In genomic region chr4:57263061-57263685, GRCm38 (mm10) we compare ENCODE assay signal across 8 mouse cellular contexts. TPM values are rescaled to one million over a fixed set of nuclear protein-coding genes. Genes with fewer than 3 reads are reported as not detected.
A peak's percentile ranks its signal among the peaks of the same experiment; 100 is the strongest.
DNase-seq lines count a peak whose midpoint lies in the region; ATAC-seq and TF ChIP-seq lines count a peak whose summit lies in the region.

No protein-coding gene starts in this region.

- no peak for ATAC-seq in intestine, postnatal 0 days
- ATAC-seq in intestine, embryonic 16.5 days = no peak

- TF ChIP-seq POLR2A in MEL (IDR thresholded peaks at IDR 0.05; ENCODE audit: control insufficient read depth in 1 of 2, insufficient read depth in 1 of 2, low read depth in 1 of 2, low read length in 2 of 2, poor library complexity in 1 of 2) = no peak

- H3K27ac ChIP-seq in intestine, postnatal 0 days (ENCODE audit: low read depth, low read length) = no peak overlapping the region
- no peak overlapping the region for H3K27ac ChIP-seq in intestine, embryonic 16.5 days (ENCODE audit: low read length)
- H3K27ac ChIP-seq in MEL (ENCODE audit: control insufficient read depth, low read depth, low read length) = no peak overlapping the region

- H3K36me3 ChIP-seq in intestine, postnatal 0 days (ENCODE audit: control insufficient read depth, insufficient read depth) = peaks cover 23% of the 10 kb centered on the region; the same call in 1 of the 2 replicates
- peaks cover 8% of the 10 kb centered on the region; the same call in 1 of the 2 replicates for H3K36me3 ChIP-seq in intestine, embryonic 16.5 days (ENCODE audit: control insufficient read depth, insufficient read depth, low read length)
- no peaks in the 10 kb centered on the region for H3K36me3 ChIP-seq in MEL (ENCODE audit: control insufficient read depth in 1 of 2, insufficient read depth in 2 of 2, low read length in 2 of 2)

- no peak overlapping the region for H3K4me3 ChIP-seq in intestine, postnatal 0 days (ENCODE audit: low read depth, low read length)
- H3K4me3 ChIP-seq in intestine, embryonic 16.5 days (ENCODE audit: low read length) = no peak overlapping the region
- no peak overlapping the region for H3K4me3 ChIP-seq in MEL (ENCODE audit: control insufficient read depth in 1 of 2, insufficient read depth in 1 of 2, low read depth in 2 of 2, low read length in 2 of 2)

- no peaks in the 10 kb centered on the region for H3K9me3 ChIP-seq in intestine, postnatal 0 days (ENCODE audit: control insufficient read depth)
- no peaks in the 10 kb centered on the region for H3K9me3 ChIP-seq in intestine, embryonic 16.5 days (ENCODE audit: control insufficient read depth, low read length)
- H3K9me3 ChIP-seq in MEL (replicated peaks; ENCODE audit: insufficient read depth, low read length) = no peaks in the 10 kb centered on the region

- WGBS in intestine, postnatal 0 days = 83% methylated on average over 8 of the region's 8 CpGs
- 79% methylated on average over 8 of the region's 8 CpGs for WGBS in intestine, embryonic 16.5 days

- DNase-seq in 416B (ENCODE audit: low read depth) (peak; percentile 86), MEL (ENCODE audit: low read depth, low spot score) (peak; percentile 45)
- DNase-seq in gastrocnemius, postnatal 25 days = peak; percentile 74
- peak; percentile 59 for DNase-seq in retina, embryonic 14.5 days (ENCODE audit: low spot score)
- no peak for DNase-seq in urinary bladder, postnatal 10 days (ENCODE audit: low spot score)
- DNase-seq in heart, adult 9 months (ENCODE audit: low spot score in 2 of 2) = no peak

- no peak for TF ChIP-seq EP300 in MEL (IDR thresholded peaks at IDR 0.05; ENCODE audit: low read depth in 1 of 2, low read length in 2 of 2)

- peak; percentile 38 for TF ChIP-seq RAD21 in MEL (IDR thresholded peaks at IDR 0.05; ENCODE audit: low read depth, low read length)

- TF ChIP-seq CTCF in intestine, postnatal 0 days (IDR thresholded peaks at IDR 0.05; ENCODE audit: low read depth) = peak; percentile 78
- TF ChIP-seq CTCF in MEL (IDR thresholded peaks at IDR 0.05 in 2 of 3, conservative IDR thresholded peaks at IDR 0.05 in 1 of 3; ENCODE audit: control insufficient read depth in 1 of 3, insufficient read depth in 1 of 3, low read depth in 2 of 3, low read length in 3 of 3, poor library complexity in 1 of 3, severe bottlenecking in 1 of 3) = peak; percentile 51 to 65 (median 53)

- H3K9ac ChIP-seq in intestine, postnatal 0 days (ENCODE audit: low read depth, low read length) = no peak overlapping the region
- no peak overlapping the region for H3K9ac ChIP-seq in intestine, embryonic 16.5 days (ENCODE audit: low read depth, low read length)
- no peak overlapping the region for H3K9ac ChIP-seq in MEL (ENCODE audit: control insufficient read depth, low read depth, low read length, poor library complexity, severe bottlenecking)

- no peaks in the 10 kb centered on the region for H3K4me1 ChIP-seq in intestine, postnatal 0 days (replicated peaks; ENCODE audit: control insufficient read depth, insufficient read depth, low read length)
- H3K4me1 ChIP-seq in intestine, embryonic 16.5 days (ENCODE audit: control insufficient read depth, insufficient read depth, low read length) = peaks cover 5% of the 10 kb centered on the region; the same call in 1 of the 2 replicates
- H3K4me1 ChIP-seq in MEL (ENCODE audit: control insufficient read depth in 1 of 2, insufficient read depth in 2 of 2, low read length in 2 of 2) = no peaks in the 10 kb centered on the region

- no peak overlapping the region for H3K4me2 ChIP-seq in intestine, postnatal 0 days (replicated peaks; ENCODE audit: low read depth)
- no peak overlapping the region for H3K4me2 ChIP-seq in intestine, embryonic 16.5 days (ENCODE audit: low read depth, low read length)

- no peaks in the 10 kb centered on the region for H3K79me2 ChIP-seq in MEL (ENCODE audit: control insufficient read depth, insufficient read depth, low read length, poor library complexity)

- no peaks in the 10 kb centered on the region for H3K27me3 ChIP-seq in intestine, postnatal 0 days (replicated peaks; ENCODE audit: control insufficient read depth, insufficient read depth, low read length)
- H3K27me3 ChIP-seq in intestine, embryonic 16.5 days (replicated peaks; ENCODE audit: control insufficient read depth, insufficient read depth, low read length) = no peaks in the 10 kb centered on the region
- H3K27me3 ChIP-seq in MEL (ENCODE audit: control insufficient read depth in 1 of 2, insufficient read depth in 2 of 2, low read length in 2 of 2) = no peaks in the 10 kb centered on the region

TF ChIP-seq in MEL, 35 proteins besides CTCF, POLR2A, EP300 and RAD21:
- TF ChIP-seq SMC3 (IDR thresholded peaks at IDR 0.05; ENCODE audit: low read depth, low read length) (peak; percentile 56), TCF12 (IDR thresholded peaks at IDR 0.05; ENCODE audit: low read depth, low read length) (no peak)

RNA-seq across cellular contexts. Expression of gene Ptpn3, which starts 38.5 kb away (rescaled TPM):
- 8.6 and 10.7 TPM in 2 replicates for polyA plus RNA-seq in intestine, postnatal 0 days (2015; fragmentation: Nextera tagmentation; extraction: Ambion mirVana)
- 8.5 and 10.1 TPM in 2 replicates for polyA plus RNA-seq in intestine, embryonic 16.5 days (2015; fragmentation: Nextera tagmentation; extraction: Ambion mirVana)
- 4.7 and 5.8 TPM in 2 replicates for total RNA-seq in MEL (2012; rRNA removed)
- 1 to 10 TPM in 1 of 2 experiments, not detected in 1; 8.4 TPM for polyA plus RNA-seq in MEL (2012; ENCODE audit: insufficient read depth in 1 of 2, insufficient read length in 2 of 2, low read depth in 1 of 2, low replicate concordance in 2 of 2, missing spikeins in 1 of 2)
- total RNA-seq in gastrocnemius, postnatal 25 days (2021) = 10 to 100 TPM; 40.4 to 46.3 TPM

Comparison
In these comparisons a context has a peak if more than half of its experiments do, and no peak if none do; other contexts are left out.
1. DNase-seq: peak in 416B (single experiment), MEL (single experiment), gastrocnemius, postnatal 25 days (single experiment) and retina, embryonic 14.5 days (single experiment); none in urinary bladder, postnatal 10 days (single experiment) and heart, adult 9 months (0 of 2).